Mouse (Mus musculus): ENCODE data around the gene Has3. TPM values are rescaled to one million over a fixed set of nuclear protein-coding genes. Genes with fewer than 3 reads are reported as not detected.

Gene Has3
- polyA plus RNA-seq, 1 experiment: 0.72 TPM

DNA sequence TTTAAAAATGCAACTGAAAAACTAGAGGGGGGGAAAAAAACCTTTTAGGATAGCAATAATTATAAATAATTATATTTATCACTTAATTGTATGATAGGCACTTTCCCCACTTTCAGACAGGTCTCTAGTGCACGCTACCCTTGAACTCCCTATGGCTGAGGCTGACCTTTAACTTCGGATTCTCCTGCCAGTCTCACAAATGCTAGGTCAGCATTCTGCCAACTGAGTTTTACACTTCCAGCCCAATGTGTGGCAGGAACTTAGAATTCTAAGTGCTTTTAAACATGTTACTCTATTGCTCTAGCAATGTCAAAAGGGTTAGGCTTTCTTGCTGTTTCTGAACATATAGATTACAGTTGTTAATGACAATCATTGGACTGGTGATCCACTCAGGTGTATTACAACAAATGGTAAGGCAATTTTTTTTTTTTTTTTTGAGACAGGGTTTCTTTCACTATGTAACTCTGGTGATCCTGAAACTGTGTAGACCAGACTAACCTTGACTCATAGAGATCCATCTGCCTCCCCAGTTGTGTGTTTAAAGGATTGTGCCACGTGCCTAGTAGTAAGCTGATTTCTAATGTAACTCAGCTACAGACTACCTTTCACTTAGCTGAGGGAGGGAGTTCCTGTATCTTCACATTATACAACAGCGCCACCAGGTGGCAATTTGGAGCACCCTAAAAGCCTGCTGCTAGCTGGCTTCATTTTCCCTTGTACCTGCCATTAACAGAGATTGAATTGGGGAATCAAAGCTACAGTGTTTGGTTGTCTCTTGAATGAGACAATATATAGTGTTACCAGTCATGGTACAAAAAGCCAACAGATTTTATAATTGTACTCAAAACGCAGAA lies 17.5 kb downstream of the Has3 start:
- 22% methylated on average over 5 of the region's 5 CpGs for WGBS
- no peaks in the 10 kb centered on the region for H3K36me3 ChIP-seq (ENCODE audit: control insufficient read depth, insufficient read depth, low read length)
- H3K4me1 ChIP-seq (ENCODE audit: control insufficient read depth, insufficient read depth, low read length): peaks cover 10% of the 10 kb centered on the region; the same call in 1 of the 2 replicates
- TF ChIP-seq CTCF (conservative IDR thresholded peaks at IDR 0.05; ENCODE audit: insufficient read depth, insufficient read length, low read depth, low read length) (peak; percentile 84), POLR2A (IDR thresholded peaks at IDR 0.05; ENCODE audit: low read depth, low read length) (no peak)
- peak; percentile 83 for DNase-seq
- no peaks in the 10 kb centered on the region for H3K27me3 ChIP-seq (replicated peaks; ENCODE audit: control insufficient read depth, insufficient read depth, low read length)
- no peak overlapping the region for H3K4me3 ChIP-seq (ENCODE audit: insufficient read depth, low read depth, low read length)
- no peak overlapping the region for H3K27ac ChIP-seq (ENCODE audit: insufficient read depth, low read depth, low read length)

DNA sequence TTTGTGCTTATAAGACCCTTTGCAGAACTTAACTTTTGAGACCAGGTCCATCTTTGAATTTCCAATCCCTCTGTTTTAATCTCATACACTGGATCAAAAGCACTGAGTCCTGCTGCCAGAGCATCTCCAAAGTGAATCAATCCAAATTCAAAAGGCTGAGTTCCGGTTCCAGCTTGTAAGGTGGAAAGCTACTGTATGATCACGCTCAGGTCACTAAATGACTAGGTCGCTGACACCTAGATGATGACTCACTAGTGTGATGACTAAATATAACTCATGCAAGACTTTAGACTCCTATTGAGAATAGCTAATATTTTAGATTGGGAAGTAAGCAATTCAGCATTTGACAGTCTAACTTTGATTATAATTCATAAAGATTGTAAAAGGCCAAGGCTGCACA lies 18.8 kb downstream of the Has3 start:
- no peak for DNase-seq
- H3K4me3 ChIP-seq (ENCODE audit: insufficient read depth, low read depth, low read length): no peak overlapping the region
- TF ChIP-seq CTCF (conservative IDR thresholded peaks at IDR 0.05; ENCODE audit: insufficient read depth, insufficient read length, low read depth, low read length) (no peak), POLR2A (IDR thresholded peaks at IDR 0.05; ENCODE audit: low read depth, low read length) (no peak)
- H3K36me3 ChIP-seq (ENCODE audit: control insufficient read depth, insufficient read depth, low read length): no peaks in the 10 kb centered on the region
- no peaks in the 10 kb centered on the region for H3K27me3 ChIP-seq (replicated peaks; ENCODE audit: control insufficient read depth, insufficient read depth, low read length)
- WGBS: 33% methylated on average over 3 of the region's 3 CpGs
- H3K27ac ChIP-seq (ENCODE audit: insufficient read depth, low read depth, low read length): no peak overlapping the region
- peaks cover 10% of the 10 kb centered on the region; the same call in 1 of the 2 replicates for H3K4me1 ChIP-seq (ENCODE audit: control insufficient read depth, insufficient read depth, low read length)

DNA sequence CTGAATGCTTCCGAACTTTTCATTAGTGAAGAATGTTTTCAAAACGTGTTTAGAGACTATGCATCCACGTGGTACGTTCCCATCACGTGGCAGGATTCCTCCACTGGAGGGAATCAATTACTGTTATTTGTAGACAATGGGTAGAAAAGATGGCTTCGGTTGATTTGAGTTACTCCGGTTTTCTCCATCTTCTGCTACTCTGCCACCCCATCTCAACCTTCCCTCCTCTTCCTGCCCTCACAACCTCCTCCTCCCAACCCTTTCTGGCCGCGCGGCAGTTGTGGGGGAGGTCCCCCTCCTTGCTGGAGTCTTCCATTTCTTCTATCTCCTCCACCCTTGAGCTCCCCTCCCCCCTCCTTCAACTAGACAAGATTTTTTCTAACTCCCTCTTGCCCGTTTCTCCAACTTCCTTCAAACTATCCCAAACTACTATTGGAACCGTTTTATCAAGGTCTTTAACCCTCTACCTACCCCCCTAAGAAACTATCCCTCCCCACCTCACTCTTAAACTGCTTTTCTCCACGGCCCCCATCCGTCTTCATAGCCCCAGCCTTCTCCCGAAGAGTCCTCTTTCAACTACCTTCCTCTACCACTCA lies 22.3 kb downstream of the Has3 start:
- Histone ChIP-seq H3K36me3 (ENCODE audit: control insufficient read depth, insufficient read depth, low read length) (no peaks in the 10 kb centered on the region; the same call in 1 of the 2 replicates), H3K27ac (ENCODE audit: insufficient read depth, low read depth, low read length) (peak overlapping the region; percentile 84; the same call in 1 of the 2 replicates), H3K4me3 (ENCODE audit: insufficient read depth, low read depth, low read length) (peak overlapping the region; percentile 100), H3K4me1 (ENCODE audit: control insufficient read depth, insufficient read depth, low read length) (peaks cover 12% of the 10 kb centered on the region; the same call in 1 of the 2 replicates), H3K27me3 (replicated peaks; ENCODE audit: control insufficient read depth, insufficient read depth, low read length) (no peaks in the 10 kb centered on the region)
- under 1% methylated on average over 15 of the region's 15 CpGs for WGBS
- peak; percentile 37 for DNase-seq
- TF ChIP-seq POLR2A (IDR thresholded peaks at IDR 0.05; ENCODE audit: low read depth, low read length) (no peak), CTCF (conservative IDR thresholded peaks at IDR 0.05; ENCODE audit: insufficient read depth, insufficient read length, low read depth, low read length) (no peak)

DNA sequence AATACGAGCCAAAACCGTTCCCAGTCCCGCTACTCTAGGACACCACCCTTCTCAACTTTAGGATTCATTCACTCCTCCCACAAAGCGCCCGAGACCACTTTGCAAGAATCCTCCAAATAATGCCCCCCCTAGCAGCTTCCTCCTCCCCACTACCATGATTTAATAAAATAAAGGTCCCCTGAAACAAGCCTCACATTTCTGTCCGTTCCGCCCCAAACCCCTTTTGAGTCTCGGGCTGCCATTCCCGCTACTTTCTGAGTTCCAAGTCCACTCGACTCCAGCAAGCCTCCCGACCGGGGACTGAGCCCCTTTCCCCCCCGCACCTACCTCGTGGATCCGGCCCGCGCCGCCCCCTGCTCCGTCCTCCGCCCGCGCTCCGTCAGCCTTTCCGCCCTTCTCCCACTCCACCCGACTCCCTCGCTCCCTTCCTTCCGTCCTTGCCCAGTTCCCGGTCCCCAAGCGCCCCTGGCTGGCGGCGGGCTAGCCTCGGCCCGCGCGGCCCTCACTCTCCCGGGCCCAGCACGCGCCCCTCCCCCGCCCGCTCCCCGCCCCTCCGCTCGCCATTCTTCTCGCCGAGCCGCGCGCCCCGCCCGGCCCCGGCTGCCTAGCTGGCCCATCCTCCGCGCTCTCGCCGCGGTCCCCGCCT lies 22.9 kb downstream of the Has3 start:
- under 1% methylated on average over 54 of the region's 57 CpGs for WGBS
- TF ChIP-seq CTCF (conservative IDR thresholded peaks at IDR 0.05; ENCODE audit: insufficient read depth, insufficient read length, low read depth, low read length): no peak
- TF ChIP-seq POLR2A (IDR thresholded peaks at IDR 0.05; ENCODE audit: low read depth, low read length): no peak
- no peaks in the 10 kb centered on the region for H3K27me3 ChIP-seq (replicated peaks; ENCODE audit: control insufficient read depth, insufficient read depth, low read length)
- H3K4me1 ChIP-seq (ENCODE audit: control insufficient read depth, insufficient read depth, low read length): peaks cover 10% of the 10 kb centered on the region; the same call in 1 of the 2 replicates
- peak overlapping the region; percentile 100 for H3K4me3 ChIP-seq (ENCODE audit: insufficient read depth, low read depth, low read length)
- no peak for DNase-seq
- no peaks in the 10 kb centered on the region; the same call in 1 of the 2 replicates for H3K36me3 ChIP-seq (ENCODE audit: control insufficient read depth, insufficient read depth, low read length)
- H3K27ac ChIP-seq (ENCODE audit: insufficient read depth, low read depth, low read length): peak overlapping the region; percentile 84

DNA sequence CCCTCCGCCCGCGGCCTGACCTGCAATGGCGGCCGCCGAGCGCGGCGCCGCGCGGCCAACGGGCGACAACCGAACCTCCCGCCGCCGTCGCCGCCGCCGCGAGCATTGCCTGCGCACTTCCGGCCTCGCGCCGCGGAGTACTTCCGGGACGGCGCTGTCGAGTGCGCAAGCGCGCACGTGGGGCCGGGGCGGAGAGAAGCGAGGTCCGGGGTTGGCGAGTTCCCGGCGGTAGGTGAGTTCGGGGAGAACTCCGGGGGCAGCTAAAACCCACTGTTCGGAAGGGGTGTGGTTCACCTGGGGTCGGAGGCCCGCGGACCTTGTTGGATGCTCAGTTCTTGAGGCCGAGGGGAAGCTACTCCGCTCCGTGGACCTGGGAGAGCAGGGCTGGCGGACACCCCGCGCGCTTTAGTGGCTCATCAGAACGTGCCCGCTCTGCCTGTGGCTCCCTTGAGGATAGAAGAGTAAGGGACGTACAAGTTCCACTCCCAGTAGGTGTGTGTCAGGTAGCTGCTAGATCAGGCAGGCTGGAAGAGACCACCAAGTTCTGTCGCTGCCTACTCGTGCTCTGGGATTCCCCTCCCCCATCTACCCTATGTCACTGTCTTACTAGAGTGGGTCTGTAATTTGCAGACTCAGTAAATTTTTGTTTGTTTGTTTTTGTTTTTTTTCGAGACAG lies 23.6 kb downstream of the Has3 start, which contains the start of gene Utp4:
Utp4 (plus strand) TSS at position 156 of the 676 bp plus-strand sequence.
- WGBS: under 1% methylated on average over 63 of the region's 63 CpGs
- DNase-seq: peak; percentile 91

DNA sequence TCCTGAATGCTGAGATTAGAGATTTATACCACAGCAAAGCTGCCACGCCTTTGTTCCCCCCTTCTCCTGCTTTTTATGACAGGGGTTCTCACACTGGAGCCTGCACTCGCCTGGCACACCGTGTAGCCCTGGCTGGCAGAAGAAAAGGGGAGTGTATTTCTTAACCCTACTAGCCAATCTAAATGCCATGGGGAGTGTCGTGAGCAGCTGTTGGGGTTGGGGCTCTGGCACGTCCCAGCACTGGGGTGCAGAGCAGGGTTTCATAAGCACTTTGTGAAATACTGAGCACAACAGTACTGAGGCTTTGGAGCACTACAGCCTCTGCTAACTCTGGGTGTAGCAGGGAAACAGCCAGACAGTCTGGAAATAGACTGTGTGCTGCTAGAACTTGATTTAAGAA lies 29.4 kb downstream of the Has3 start:
- H3K36me3 ChIP-seq (ENCODE audit: control insufficient read depth, insufficient read depth, low read length): peaks cover 3% of the 10 kb centered on the region
- no peak for DNase-seq
- no peak overlapping the region for H3K4me3 ChIP-seq (ENCODE audit: insufficient read depth, low read depth, low read length)
- H3K27me3 ChIP-seq (replicated peaks; ENCODE audit: control insufficient read depth, insufficient read depth, low read length): no peaks in the 10 kb centered on the region
- TF ChIP-seq CTCF (conservative IDR thresholded peaks at IDR 0.05; ENCODE audit: insufficient read depth, insufficient read length, low read depth, low read length): no peak
- no peak for TF ChIP-seq POLR2A (IDR thresholded peaks at IDR 0.05; ENCODE audit: low read depth, low read length)
- peaks cover 3% of the 10 kb centered on the region; the same call in 1 of the 2 replicates for H3K4me1 ChIP-seq (ENCODE audit: control insufficient read depth, insufficient read depth, low read length)
- 90% methylated on average over 5 of the region's 5 CpGs for WGBS
- H3K27ac ChIP-seq (ENCODE audit: insufficient read depth, low read depth, low read length): no peak overlapping the region

More for the DNA sequence above, 23.6 kb downstream of the Has3 start, which contains the start of gene Utp4:
- no peaks in the 10 kb centered on the region for H3K27me3 ChIP-seq (replicated peaks; ENCODE audit: control insufficient read depth, insufficient read depth, low read length)
- peaks cover 10% of the 10 kb centered on the region; the same call in 1 of the 2 replicates for H3K4me1 ChIP-seq (ENCODE audit: control insufficient read depth, insufficient read depth, low read length)
- peak within 1 kb of the TSS; percentile 84 for H3K27ac ChIP-seq (ENCODE audit: insufficient read depth, low read depth, low read length)
- H3K36me3 ChIP-seq (ENCODE audit: control insufficient read depth, insufficient read depth, low read length): no peaks in the 10 kb centered on the region; the same call in none of the 2 replicates
- peak within 1 kb of the TSS; percentile 100 for H3K4me3 ChIP-seq (ENCODE audit: insufficient read depth, low read depth, low read length)
- TF ChIP-seq CTCF (conservative IDR thresholded peaks at IDR 0.05; ENCODE audit: insufficient read depth, insufficient read length, low read depth, low read length) (no peak), POLR2A (IDR thresholded peaks at IDR 0.05; ENCODE audit: low read depth, low read length) (peak; percentile 54)
